ENCODE assay signal across 14 mouse cellular contexts in the genomic region with DNA sequence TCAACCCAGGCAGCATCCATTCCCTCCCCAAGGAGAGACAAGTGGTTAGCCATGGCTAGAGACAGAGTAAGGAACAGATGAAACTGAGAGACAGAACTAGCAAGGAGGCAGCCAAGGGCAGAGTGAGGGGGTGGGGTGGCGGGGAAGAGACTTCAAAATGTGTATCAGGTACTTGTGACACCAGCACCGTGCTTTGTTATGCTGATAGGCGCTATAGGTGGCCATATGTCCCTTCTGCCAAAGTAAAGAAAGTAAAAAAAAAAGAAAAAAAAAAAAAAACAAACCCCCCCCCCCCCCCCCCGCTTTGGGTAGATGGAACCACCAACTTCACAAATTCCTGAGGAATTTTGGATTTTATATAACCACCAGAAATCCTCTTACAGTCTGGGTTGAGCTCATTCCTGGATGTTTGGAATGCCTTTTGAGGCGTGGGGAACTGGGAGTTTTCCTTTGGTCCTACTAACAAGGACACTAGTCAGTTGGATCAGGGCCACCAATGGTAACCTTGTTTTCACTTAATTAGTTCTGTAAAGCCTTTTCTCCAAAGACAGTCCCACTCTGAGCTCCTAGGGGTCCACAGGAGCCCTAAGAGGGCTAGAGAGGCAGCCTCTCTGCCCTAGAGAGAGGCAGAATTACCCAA. TPM values are rescaled to one million over a fixed set of nuclear protein-coding genes. Genes with fewer than 3 reads are reported as not detected.
DNase-seq lines count a peak whose midpoint lies in the region; ATAC-seq lines count a peak whose summit lies in the region.
"Had no signal": no experiment of that assay in that cellular context is flagged by ENCODE, and none has a peak within 500 bp of the region (broad histone marks: within the 10 kb centered on the region; RNA-seq: fewer than 3 reads in every experiment).

No protein-coding gene starts in this region.

- ATAC-seq in heart, embryonic 12.5 days (ENCODE audit: insufficient number of reproducible peaks, low FRiP score): no peak
- ATAC-seq in erythroid progenitor cell, adult 5-6 weeks (replicated peaks; ENCODE audit: low FRiP score, poor library complexity, severe bottlenecking): peak; percentile 47
- ATAC-seq in megakaryocyte-erythroid progenitor cell, adult 5-6 weeks (replicated peaks; ENCODE audit: low FRiP score, low TSS enrichment, poor library complexity, severe bottlenecking): peak; percentile 34
- ATAC-seq: activated CD4-positive, CD25-positive, alpha-beta regulatory T cell, adult 4 months had no signal

- H3K4me1 ChIP-seq in heart, embryonic 12.5 days (replicated peaks): peaks cover 20% of the 10 kb centered on the region
- H3K4me1 ChIP-seq: embryonic facial prominence, embryonic 10.5 days; hindbrain, embryonic 13.5 days had no signal

- DNase-seq in heart, adult 8-10 months (ENCODE audit: low spot score): no peak
- peak; percentile 23 for DNase-seq in lung, postnatal 14 days
- DNase-seq in lung, postnatal 25 days (ENCODE audit: low spot score): no peak
- no peak for DNase-seq in gastrocnemius, adult 8-10 months (ENCODE audit: low spot score in 2 of 2)
- no peak for DNase-seq in retina, embryonic 14.5 days (ENCODE audit: low spot score)
- DNase-seq: retina, postnatal 1 day; thymus, postnatal 25 days had no signal

- peak overlapping the region; percentile 43 for H3K4me2 ChIP-seq in heart, embryonic 12.5 days
- H3K4me2 ChIP-seq: hindbrain, embryonic 13.5 days had no signal

- 33% methylated on average over 5 of the region's 5 CpGs for WGBS in heart, embryonic 12.5 days

- no peaks in the 10 kb centered on the region for H3K36me3 ChIP-seq in heart, embryonic 12.5 days
- H3K36me3 ChIP-seq: embryonic facial prominence, embryonic 10.5 days; hindbrain, embryonic 13.5 days; midbrain, embryonic 10.5 days had no signal

- H3K27ac ChIP-seq in heart, embryonic 12.5 days (ENCODE audit: poor library complexity, severe bottlenecking): peak overlapping the region; percentile 17; the same call in 1 of the 2 replicates
- H3K27ac ChIP-seq: embryonic facial prominence, embryonic 10.5 days; hindbrain, embryonic 13.5 days; midbrain, embryonic 10.5 days had no signal

- peaks cover 7% of the 10 kb centered on the region; the same call in 1 of the 2 replicates for H3K9me3 ChIP-seq in heart, embryonic 12.5 days (replicated peaks)
- H3K9me3 ChIP-seq: embryonic facial prominence, embryonic 10.5 days; hindbrain, embryonic 13.5 days; midbrain, embryonic 10.5 days had no signal

- no peak overlapping the region for H3K9ac ChIP-seq in heart, embryonic 12.5 days
- H3K9ac ChIP-seq: hindbrain, embryonic 13.5 days had no signal

- no peak overlapping the region for H3K4me3 ChIP-seq in heart, embryonic 12.5 days
- H3K4me3 ChIP-seq: embryonic facial prominence, embryonic 10.5 days; hindbrain, embryonic 13.5 days; midbrain, embryonic 10.5 days had no signal

- H3K27me3 ChIP-seq in heart, embryonic 12.5 days (replicated peaks): peaks cover 14% of the 10 kb centered on the region; the same call in 1 of the 2 replicates
- H3K27me3 ChIP-seq: hindbrain, embryonic 13.5 days had no signal

RNA-seq across cellular contexts. Expression of gene Agpat3, which starts 14.0 kb away (rescaled TPM):
- 46.1 and 48.7 TPM in 2 replicates for polyA plus RNA-seq in heart, embryonic 12.5 days (2016; fragmentation: Nextera tagmentation; extraction: Ambion mirVana)
- 100 to 1,000 TPM; 206 to 254 (median 219) TPM for total RNA-seq in heart, adult 8-10 months (2022)
- 16.6 and 24.7 TPM in 2 replicates for total RNA-seq in erythroid progenitor cell, adult 5-6 weeks (2015; ENCODE audit: low replicate concordance)
- total RNA-seq in erythroid progenitor cell, adult 5-6 weeks (2017; ENCODE audit: low replicate concordance): 10.5 and 14.0 TPM in 2 replicates
- total RNA-seq in megakaryocyte-erythroid progenitor cell, adult 5-6 weeks (2014; fragmentation: Nextera tagmentation): 20.4 and 22.9 TPM in 2 replicates
- 11.6 and 23.9 TPM in 2 replicates for total RNA-seq in megakaryocyte-erythroid progenitor cell, adult 5-6 weeks (2017)
- total RNA-seq in gastrocnemius, adult 8-10 months (2022): 100 to 1,000 TPM; 107 to 126 (median 122) TPM

RNA-seq across cellular contexts. Expression of gene Rrp1, which starts 46.5 kb away (rescaled TPM):
- polyA plus RNA-seq in heart, embryonic 12.5 days (2016; fragmentation: Nextera tagmentation; extraction: Ambion mirVana): 232 and 254 TPM in 2 replicates
- 100 to 1,000 TPM in 2 of 4 experiments, 10 to 100 TPM in 2; 87.2 to 106 (median 96.3) TPM for total RNA-seq in heart, adult 8-10 months (2022)
- 23.1 and 56.2 TPM in 2 replicates for total RNA-seq in erythroid progenitor cell, adult 5-6 weeks (2015; ENCODE audit: low replicate concordance)
- 61.2 and 63.2 TPM in 2 replicates for total RNA-seq in erythroid progenitor cell, adult 5-6 weeks (2017; ENCODE audit: low replicate concordance)
- 202 and 217 TPM in 2 replicates for total RNA-seq in megakaryocyte-erythroid progenitor cell, adult 5-6 weeks (2014; fragmentation: Nextera tagmentation)
- 450 and 532 TPM in 2 replicates for total RNA-seq in megakaryocyte-erythroid progenitor cell, adult 5-6 weeks (2017)
- total RNA-seq in gastrocnemius, adult 8-10 months (2022): 10 to 100 TPM; 54.6 to 63.3 (median 59.5) TPM

RNA-seq across cellular contexts. Expression of gene Cstb, which starts 59.2 kb away (rescaled TPM):
- polyA plus RNA-seq in heart, embryonic 12.5 days (2016; fragmentation: Nextera tagmentation; extraction: Ambion mirVana): 119 and 123 TPM in 2 replicates
- 10 to 100 TPM; 16.4 to 26.2 (median 24.4) TPM for total RNA-seq in heart, adult 8-10 months (2022)
- 14.3 TPM in 1 of 2 replicates, not detected in the other for total RNA-seq in erythroid progenitor cell, adult 5-6 weeks (2015; ENCODE audit: low replicate concordance)
- total RNA-seq in erythroid progenitor cell, adult 5-6 weeks (2017; ENCODE audit: low replicate concordance): 6.7 TPM in 1 of 2 replicates, not detected in the other
- total RNA-seq in megakaryocyte-erythroid progenitor cell, adult 5-6 weeks (2014; fragmentation: Nextera tagmentation): 55.3 and 72.9 TPM in 2 replicates
- 28.9 and 35.7 TPM in 2 replicates for total RNA-seq in megakaryocyte-erythroid progenitor cell, adult 5-6 weeks (2017)
- total RNA-seq in gastrocnemius, adult 8-10 months (2022): 10 to 100 TPM in 3 of 4 experiments, 1 to 10 TPM in 1; 7.8 to 12.6 (median 11.0) TPM

Comparison
In these comparisons a context has a peak if more than half of its experiments do, and no peak if none do; other contexts are left out.
1. RNA of gene Agpat3, which starts 14.0 kb away (total RNA-seq): 206 to 254 TPM in heart, adult 8-10 months and 107 to 126 TPM in gastrocnemius, adult 8-10 months; 10.5 to 24.7 TPM in erythroid progenitor cell, adult 5-6 weeks and 11.6 to 23.9 TPM in megakaryocyte-erythroid progenitor cell, adult 5-6 weeks; every median in the first group is over 4 times any median in the second.